Mouse (Mus musculus): ENCODE data around the gene Gm6793. TPM values are rescaled to one million over a fixed set of nuclear protein-coding genes. Genes with fewer than 3 reads are reported as not detected.
A peak's percentile ranks its signal among the peaks of the same experiment; 100 is the strongest.

Gm6793 gene
- total RNA-seq (2014; rRNA removed) (not detected in 2 replicates), polyA plus RNA-seq (2015; fragmentation: Nextera tagmentation; extraction: Ambion mirVana) (0.70 and 0.91 TPM in 2 replicates)

DNA sequence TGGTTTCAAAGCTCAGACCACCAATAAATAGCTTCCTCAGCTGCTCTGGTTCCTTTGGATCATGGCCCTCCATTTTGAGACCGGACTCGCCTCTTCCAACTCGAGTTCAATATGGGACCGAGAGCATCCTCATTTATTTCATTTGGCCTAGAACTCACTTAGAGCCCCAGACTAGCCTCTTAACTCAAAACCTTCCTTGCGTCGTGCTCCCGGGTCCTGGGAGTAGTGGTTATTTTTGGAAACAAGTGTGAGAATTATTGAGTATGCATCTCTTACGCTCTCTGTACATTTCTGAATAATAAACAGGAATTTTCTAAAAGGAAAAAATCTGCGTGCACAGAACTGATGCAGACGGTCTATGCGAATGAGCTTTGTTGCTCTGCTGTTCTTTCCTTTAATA lies at the start of gene Gm6793:
Gene Gm6793, minus strand, starts transcription at position 101 of the 400 bp plus-strand sequence.
- 92% methylated on average over 11 of the region's 11 CpGs for WGBS
- TF ChIP-seq CTCF (IDR thresholded peaks at IDR 0.05; ENCODE audit: low read depth): no peak
- Histone ChIP-seq H3K27me3 (ENCODE audit: insufficient read depth, low read length) (no peaks in the 10 kb centered on the region), H3K4me1 (ENCODE audit: insufficient read depth, low read length) (peaks cover 14% of the 10 kb centered on the region), H3K9me3 (ENCODE audit: low read length) (no peaks in the 10 kb centered on the region), H3K36me3 (ENCODE audit: insufficient read depth, low read length) (peaks cover 39% of the 10 kb centered on the region), H3K27ac (no peak within 1 kb of the TSS), H3K4me2 (ENCODE audit: low read depth, low read length) (no peak within 1 kb of the TSS), H3K9ac (replicated peaks; ENCODE audit: low read length) (no peak within 1 kb of the TSS), H3K4me3 (ENCODE audit: low read length) (no peak within 1 kb of the TSS)
- ATAC-seq (no peak), DNase-seq (ENCODE audit: low spot score) (no peak)

DNA sequence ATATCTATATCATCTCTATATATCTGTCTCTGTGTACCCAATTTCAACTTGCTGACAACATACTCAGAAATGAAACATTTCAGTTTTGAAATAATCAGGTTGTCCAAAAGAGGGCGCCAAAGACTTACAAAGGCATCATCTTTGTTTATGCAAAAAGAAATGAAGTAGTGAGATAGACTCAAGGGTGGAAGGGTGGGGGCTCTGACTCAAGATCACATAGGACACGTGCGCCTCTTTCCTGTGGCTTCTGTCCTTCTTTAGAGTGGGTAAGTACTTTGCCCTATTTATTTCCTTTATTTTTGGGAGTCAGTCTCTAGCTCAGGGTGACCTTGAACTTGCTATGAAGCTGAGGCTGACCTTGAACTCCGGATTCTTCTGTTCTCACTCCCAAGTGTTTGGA lies 46.5 kb upstream of the Gm6793 start:
- Histone ChIP-seq H3K4me2 (ENCODE audit: low read depth, low read length) (no peak overlapping the region), H3K9ac (replicated peaks; ENCODE audit: low read length) (no peak overlapping the region), H3K4me3 (ENCODE audit: low read length) (no peak overlapping the region), H3K27me3 (ENCODE audit: insufficient read depth, low read length) (no peaks in the 10 kb centered on the region), H3K9me3 (ENCODE audit: low read length) (no peaks in the 10 kb centered on the region), H3K4me1 (ENCODE audit: insufficient read depth, low read length) (no peaks in the 10 kb centered on the region), H3K36me3 (ENCODE audit: insufficient read depth, low read length) (no peaks in the 10 kb centered on the region), H3K27ac (no peak overlapping the region)
- ATAC-seq (no peak), DNase-seq (ENCODE audit: low spot score) (peak; percentile 89)
- WGBS: 32% methylated on average over 4 of the region's 4 CpGs
- peak; percentile 86 for TF ChIP-seq CTCF (IDR thresholded peaks at IDR 0.05; ENCODE audit: low read depth)

DNA sequence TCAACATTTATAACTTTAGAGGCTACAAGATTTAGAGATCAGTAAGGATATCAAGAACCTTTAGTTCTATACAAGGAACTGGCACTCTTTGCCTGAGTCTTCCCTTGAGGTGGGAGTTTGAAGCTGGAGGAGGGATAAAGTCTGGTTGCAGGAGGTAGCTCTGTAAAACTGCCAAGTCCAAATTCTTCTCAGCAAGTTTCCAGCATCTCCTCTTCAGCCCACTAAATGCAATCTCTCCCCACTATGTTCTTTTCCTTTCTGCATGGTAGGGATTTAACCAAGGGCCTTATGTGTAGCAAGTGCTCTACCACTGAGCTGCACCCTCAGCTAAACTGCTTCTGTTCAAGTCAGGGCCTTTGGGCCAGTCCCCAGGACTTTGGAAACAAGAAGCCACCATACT lies 39.6 kb upstream of the Gm6793 start:
- Histone ChIP-seq H3K4me2 (ENCODE audit: low read depth, low read length) (no peak overlapping the region), H3K4me3 (ENCODE audit: low read length) (no peak overlapping the region), H3K4me1 (ENCODE audit: insufficient read depth, low read length) (no peaks in the 10 kb centered on the region), H3K27me3 (ENCODE audit: insufficient read depth, low read length) (no peaks in the 10 kb centered on the region), H3K9ac (replicated peaks; ENCODE audit: low read length) (no peak overlapping the region), H3K9me3 (ENCODE audit: low read length) (no peaks in the 10 kb centered on the region), H3K36me3 (ENCODE audit: insufficient read depth, low read length) (no peaks in the 10 kb centered on the region), H3K27ac (no peak overlapping the region)
- no peak for DNase-seq (ENCODE audit: low spot score)
- TF ChIP-seq CTCF (IDR thresholded peaks at IDR 0.05; ENCODE audit: low read depth): no peak
- ATAC-seq: no peak

DNA sequence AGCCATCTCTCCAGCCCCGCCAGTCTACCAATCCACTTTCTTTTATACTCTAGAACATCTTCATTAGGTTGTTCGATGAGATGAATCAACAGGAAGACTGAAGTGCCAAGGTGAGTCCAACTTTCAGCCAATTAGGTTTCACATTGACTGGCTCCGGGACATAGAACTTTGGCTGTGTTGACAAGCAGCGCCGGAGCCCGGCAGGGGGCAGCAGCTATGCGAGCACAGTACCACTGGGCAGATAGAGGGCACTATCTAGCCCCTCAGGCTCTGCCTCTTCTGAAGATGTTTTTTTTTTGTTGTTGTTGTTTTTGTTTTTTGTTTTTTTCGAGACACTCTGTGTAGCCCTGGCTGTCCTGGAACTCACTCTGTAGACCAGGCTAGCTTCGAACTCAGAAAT lies 36.7 kb upstream of the Gm6793 start:
- Histone ChIP-seq H3K9me3 (ENCODE audit: low read length) (no peaks in the 10 kb centered on the region), H3K4me2 (ENCODE audit: low read depth, low read length) (no peak overlapping the region), H3K9ac (replicated peaks; ENCODE audit: low read length) (no peak overlapping the region), H3K36me3 (ENCODE audit: insufficient read depth, low read length) (no peaks in the 10 kb centered on the region), H3K27ac (no peak overlapping the region), H3K27me3 (ENCODE audit: insufficient read depth, low read length) (no peaks in the 10 kb centered on the region), H3K4me1 (ENCODE audit: insufficient read depth, low read length) (no peaks in the 10 kb centered on the region), H3K4me3 (ENCODE audit: low read length) (no peak overlapping the region)
- no peak for TF ChIP-seq CTCF (IDR thresholded peaks at IDR 0.05; ENCODE audit: low read depth)
- DNase-seq (ENCODE audit: low spot score) (no peak), ATAC-seq (no peak)
- WGBS: 83% methylated on average over 9 of the region's 9 CpGs

DNA sequence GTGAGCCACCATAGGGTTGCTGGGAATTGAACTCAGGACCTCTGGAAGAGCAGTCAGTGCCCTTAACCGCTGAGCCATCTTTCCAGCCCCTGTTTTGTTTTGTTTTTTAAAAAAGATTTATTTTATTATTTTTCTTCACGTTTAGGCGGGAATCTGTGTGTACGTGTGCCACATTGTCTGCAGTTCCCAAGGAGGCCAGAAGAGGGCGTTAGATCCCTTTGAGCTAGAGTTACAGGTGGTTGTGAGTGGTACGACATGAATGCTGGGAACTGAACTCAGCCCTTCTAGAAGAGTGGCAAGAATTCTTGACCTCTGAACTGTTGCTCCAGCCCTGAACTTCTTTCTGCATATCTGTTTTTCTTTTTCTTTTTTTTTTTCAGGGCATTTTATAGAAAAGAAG lies 35.1 kb upstream of the Gm6793 start:
- Histone ChIP-seq H3K4me2 (ENCODE audit: low read depth, low read length) (no peak overlapping the region), H3K27me3 (ENCODE audit: insufficient read depth, low read length) (no peaks in the 10 kb centered on the region), H3K4me3 (ENCODE audit: low read length) (no peak overlapping the region), H3K27ac (no peak overlapping the region), H3K9me3 (ENCODE audit: low read length) (no peaks in the 10 kb centered on the region), H3K9ac (replicated peaks; ENCODE audit: low read length) (no peak overlapping the region), H3K36me3 (ENCODE audit: insufficient read depth, low read length) (no peaks in the 10 kb centered on the region), H3K4me1 (ENCODE audit: insufficient read depth, low read length) (no peaks in the 10 kb centered on the region)
- ATAC-seq: no peak
- TF ChIP-seq CTCF (IDR thresholded peaks at IDR 0.05; ENCODE audit: low read depth): peak; percentile 38
- WGBS: 88% methylated on average over 6 of the region's 6 CpGs
- DNase-seq (ENCODE audit: low spot score): no peak

DNA sequence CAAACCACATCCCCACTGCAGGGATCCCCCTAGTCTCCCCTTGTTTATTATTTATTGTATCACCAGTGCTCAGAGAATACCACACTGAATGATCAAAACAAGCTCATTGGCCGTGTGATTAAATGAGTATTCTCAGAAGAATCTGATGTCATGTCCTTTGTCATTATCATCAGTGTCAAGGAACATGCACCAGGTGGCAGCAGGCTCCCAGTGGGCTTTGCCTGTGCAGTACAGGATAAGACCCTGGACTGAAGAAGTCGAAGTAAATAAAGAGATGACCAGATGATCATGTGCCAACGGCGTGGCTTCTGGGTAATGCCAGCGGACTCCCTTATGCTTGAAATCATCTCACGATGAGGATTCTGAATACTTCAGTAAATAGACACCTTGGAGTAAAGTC lies 33.5 kb upstream of the Gm6793 start:
- Histone ChIP-seq H3K9ac (replicated peaks; ENCODE audit: low read length) (no peak overlapping the region), H3K27ac (no peak overlapping the region), H3K4me3 (ENCODE audit: low read length) (no peak overlapping the region), H3K27me3 (ENCODE audit: insufficient read depth, low read length) (no peaks in the 10 kb centered on the region), H3K36me3 (ENCODE audit: insufficient read depth, low read length) (no peaks in the 10 kb centered on the region), H3K4me1 (ENCODE audit: insufficient read depth, low read length) (no peaks in the 10 kb centered on the region), H3K9me3 (ENCODE audit: low read length) (no peaks in the 10 kb centered on the region), H3K4me2 (ENCODE audit: low read depth, low read length) (no peak overlapping the region)
- peak; percentile 56 for TF ChIP-seq CTCF (IDR thresholded peaks at IDR 0.05; ENCODE audit: low read depth)
- no peak for ATAC-seq
- WGBS: 68% methylated on average over 6 of the region's 6 CpGs
- peak; percentile 46 for DNase-seq (ENCODE audit: low spot score)

DNA sequence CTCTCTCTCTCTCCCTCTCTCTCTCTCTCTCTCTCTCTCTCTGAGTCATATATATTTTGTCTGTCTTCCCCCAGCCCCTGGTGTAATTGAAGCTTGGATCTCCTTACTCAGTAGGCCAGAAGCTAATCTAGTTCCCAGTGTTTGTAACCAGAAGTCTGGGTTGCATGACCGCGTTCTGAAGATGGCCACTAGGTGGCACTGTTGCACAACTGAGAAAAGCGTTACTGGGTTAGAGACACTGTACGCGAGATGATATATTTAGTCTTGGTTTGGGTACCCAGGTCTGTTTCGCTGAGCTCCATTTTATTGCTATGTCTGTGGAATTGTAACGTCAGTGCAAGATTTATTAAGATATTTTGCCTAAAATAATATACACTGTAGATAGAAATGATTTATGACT lies 31.1 kb upstream of the Gm6793 start:
- Histone ChIP-seq H3K9me3 (ENCODE audit: low read length) (no peaks in the 10 kb centered on the region), H3K27ac (no peak overlapping the region), H3K9ac (replicated peaks; ENCODE audit: low read length) (no peak overlapping the region), H3K4me1 (ENCODE audit: insufficient read depth, low read length) (no peaks in the 10 kb centered on the region), H3K4me3 (ENCODE audit: low read length) (no peak overlapping the region), H3K36me3 (ENCODE audit: insufficient read depth, low read length) (no peaks in the 10 kb centered on the region), H3K4me2 (ENCODE audit: low read depth, low read length) (no peak overlapping the region), H3K27me3 (ENCODE audit: insufficient read depth, low read length) (no peaks in the 10 kb centered on the region)
- DNase-seq (ENCODE audit: low spot score) (peak; percentile 95), ATAC-seq (peak; percentile 88)
- peak; percentile 97 for TF ChIP-seq CTCF (IDR thresholded peaks at IDR 0.05; ENCODE audit: low read depth)
- 1% methylated on average over 7 of the region's 7 CpGs for WGBS
